Mouse (Mus musculus) thymus, postnatal 4 days (tissue): ENCODE data around the gene Ptprt.
"Not testable (repeated sequence)": the region's sequence is repeated elsewhere in the genome, so short reads cannot be mapped to it uniquely, and the experiment has no call there.

Source experiments
- DNase-seq: peaks from one replicate; pipeline ENCODE4 v3.0.0; 2021

Gene Ptprt

GRCm38 (mm10) chr2:162182621-162183475 is 478.1 kb downstream of the Ptprt start:
- DNase-seq, result no peak

DNA sequence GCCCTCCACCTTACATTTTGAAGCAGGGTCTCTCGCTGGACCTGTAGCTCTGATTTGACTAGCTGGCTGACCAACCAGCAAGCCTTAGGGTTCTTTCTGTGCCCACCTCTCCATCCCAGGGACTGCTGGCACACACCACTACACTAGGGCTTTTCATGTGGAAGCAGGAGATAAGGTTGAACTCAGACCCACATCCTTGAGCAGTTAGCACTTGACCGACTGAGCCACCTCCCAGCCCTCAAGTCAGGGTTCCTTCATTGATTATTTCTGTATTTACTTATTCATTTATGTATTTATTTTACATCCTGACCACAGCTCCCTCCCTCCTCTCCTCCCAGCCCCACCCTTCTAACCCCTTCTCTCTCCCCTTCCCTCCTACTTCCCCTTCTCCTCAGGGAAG is 479.1 kb downstream of the Ptprt start:
- DNase-seq, result no peak

GRCm38 (mm10) chr2:162172529-162172928 is 488.4 kb downstream of the Ptprt start:
- no peak for DNase-seq

GRCm38 (mm10) chr2:162141845-162142411 is 519.0 kb downstream of the Ptprt start:
- DNase-seq, result no peak

DNA sequence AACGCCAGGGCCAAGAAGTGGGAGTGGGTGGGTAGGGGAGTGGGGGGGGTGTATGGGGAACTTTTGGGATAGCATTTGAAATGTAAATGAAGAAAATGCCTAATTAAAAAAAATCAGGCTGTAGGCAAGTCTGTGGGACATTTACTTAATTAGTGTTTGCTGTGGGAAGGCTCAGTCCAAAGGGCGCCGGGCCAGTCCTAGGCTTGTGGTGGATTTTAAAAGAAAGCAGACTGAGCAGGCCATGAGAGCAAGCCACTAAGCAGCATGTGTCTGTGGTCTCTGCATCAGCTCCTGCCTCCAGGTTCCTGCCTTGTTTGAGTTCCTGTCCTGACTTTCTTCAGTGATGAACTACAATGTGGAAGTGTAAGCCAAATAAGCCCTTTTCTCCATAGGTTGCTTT is 524.8 kb downstream of the Ptprt start:
- DNase-seq, result not testable (repeated sequence)

- no peak for DNase-seq
Measured at GRCm38 (mm10) chr2:162131607-162132304, 529.2 kb downstream of the Ptprt start.

- no peak for DNase-seq
Measured at GRCm38 (mm10) chr2:162129896-162130295, 531.1 kb downstream of the Ptprt start.

GRCm38 (mm10) chr2:162118041-162118440 is 542.9 kb downstream of the Ptprt start:
- no peak for DNase-seq

DNA sequence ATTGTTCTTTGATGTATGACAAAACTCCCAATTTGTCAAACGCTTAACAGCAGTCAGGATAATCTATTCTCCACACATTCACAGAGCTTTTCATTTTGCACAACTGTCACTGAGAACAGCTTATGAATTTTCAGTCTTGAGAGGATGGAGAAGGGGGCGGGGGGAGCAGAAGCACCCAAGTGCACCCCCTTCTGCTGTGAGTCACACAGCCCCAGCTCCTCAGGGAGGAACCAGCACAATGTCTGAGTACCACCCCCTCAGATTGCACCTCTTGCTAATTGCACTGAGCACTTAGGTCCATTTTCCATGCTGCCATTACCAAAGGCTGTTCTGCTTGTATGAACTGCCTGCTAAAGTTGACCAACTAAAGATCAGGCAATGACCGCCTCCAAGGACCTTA is 578.6 kb downstream of the Ptprt start:
- DNase-seq, result no peak

DNA sequence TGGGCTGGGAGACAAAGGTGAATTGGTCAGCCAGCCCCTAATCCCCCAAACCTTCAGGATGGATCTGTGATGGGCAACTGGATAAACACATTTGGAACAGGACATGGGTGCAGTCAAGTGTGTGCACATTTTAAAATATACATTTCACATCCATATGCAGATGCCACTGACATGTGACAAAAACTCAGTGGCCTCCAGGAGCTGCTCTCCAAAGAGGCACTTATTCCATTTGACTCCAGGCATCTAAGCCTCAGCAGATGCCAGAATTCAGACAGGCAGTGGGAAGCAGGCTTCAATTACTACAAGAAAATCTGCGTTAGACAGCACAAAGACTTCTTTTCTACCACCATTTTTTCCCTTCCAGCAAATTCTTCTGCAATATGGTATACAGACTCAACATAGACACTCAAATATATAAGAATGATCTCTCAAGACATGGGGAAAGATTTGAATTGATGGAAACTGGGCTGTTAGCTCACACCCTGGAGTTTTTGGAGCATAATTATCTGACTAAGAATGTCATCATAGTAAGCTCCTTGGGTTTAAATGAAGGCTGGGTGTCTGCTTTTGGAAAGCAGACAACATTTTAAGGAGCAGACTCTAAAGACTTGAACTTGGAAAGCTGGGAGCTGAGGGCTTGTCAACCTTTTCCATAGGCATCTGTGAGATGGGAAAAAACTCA is 580.1 kb downstream of the Ptprt start:
- DNase-seq, result no peak

DNA sequence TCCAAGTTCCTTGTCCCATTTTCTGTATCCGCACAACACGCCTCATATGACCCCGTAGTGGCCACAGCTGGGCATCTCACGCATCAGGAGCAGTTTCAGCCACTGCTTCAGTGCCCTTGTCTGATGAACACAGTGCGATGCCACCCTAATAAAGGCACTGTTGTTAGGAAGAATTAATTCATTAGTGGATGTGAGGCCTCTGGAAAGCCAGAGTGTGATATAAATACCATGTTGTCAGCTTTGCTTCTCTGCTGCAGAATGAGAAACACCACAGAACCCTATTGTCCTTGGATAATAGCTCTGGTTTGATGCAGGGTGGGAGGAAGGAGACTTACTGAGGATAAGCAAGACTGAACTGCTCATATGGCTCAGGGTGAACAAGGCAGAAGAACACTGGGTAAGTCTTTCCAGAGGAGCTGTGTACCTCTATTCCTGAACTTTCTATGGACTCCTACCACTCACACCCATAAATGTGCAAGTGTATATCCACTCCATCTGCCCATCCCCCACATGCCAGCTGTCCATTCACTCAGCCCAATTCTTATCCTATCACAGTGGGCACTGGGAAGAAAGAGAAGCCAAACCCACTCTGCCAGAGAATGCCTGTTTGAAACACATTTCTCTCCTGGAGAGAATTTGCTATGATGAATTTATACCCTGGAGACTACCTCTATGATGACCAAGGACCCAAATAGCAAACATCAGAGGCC is 582.2 kb downstream of the Ptprt start:
- DNase-seq, result no peak

- DNase-seq, result no peak
Measured at GRCm38 (mm10) chr2:162052816-162053215, 608.1 kb downstream of the Ptprt start.

DNA sequence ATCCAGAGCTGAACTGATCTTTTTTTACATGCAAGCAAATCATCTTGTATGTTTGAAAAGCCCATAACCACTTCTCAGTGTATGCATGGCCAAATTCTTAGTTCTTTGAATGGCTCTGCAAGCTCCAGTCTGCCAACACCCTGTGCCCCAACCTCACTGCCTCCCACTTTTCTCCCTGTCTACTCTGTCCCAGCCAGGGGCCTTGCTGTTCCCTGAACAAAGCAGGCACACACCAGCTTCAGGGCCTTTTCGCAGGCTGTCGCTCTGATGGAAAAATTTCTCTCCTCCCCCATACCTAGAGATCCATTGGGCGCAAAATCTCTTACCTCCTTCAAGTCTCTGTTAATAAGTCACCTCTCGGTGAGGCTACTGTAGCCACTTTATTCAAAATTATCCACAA is 610.7 kb downstream of the Ptprt start:
- no peak for DNase-seq

DNA sequence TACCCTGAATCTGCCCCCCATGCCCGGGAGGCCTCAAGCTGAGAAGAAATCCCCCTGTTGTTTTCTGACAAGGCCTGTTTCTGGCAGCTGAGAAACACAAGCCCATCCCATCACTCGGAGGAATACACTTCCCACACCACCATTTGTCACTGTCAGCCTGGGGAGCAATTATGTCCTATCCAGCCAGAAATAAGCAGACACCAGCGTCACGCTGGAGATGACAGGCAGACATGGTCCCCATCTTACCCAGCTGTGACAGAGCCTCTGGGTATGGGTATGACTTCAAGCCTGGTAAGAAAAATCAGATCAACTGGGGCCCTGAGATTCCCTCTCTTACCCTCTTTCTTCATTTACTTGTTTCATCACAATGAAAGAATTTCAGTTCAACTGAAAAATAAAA is 625.3 kb downstream of the Ptprt start:
- no peak for DNase-seq

GRCm38 (mm10) chr2:162031636-162032035 is 629.3 kb downstream of the Ptprt start:
- DNase-seq, result no peak

GRCm38 (mm10) chr2:162001016-162001415 is 659.9 kb downstream of the Ptprt start:
- no peak for DNase-seq

DNA sequence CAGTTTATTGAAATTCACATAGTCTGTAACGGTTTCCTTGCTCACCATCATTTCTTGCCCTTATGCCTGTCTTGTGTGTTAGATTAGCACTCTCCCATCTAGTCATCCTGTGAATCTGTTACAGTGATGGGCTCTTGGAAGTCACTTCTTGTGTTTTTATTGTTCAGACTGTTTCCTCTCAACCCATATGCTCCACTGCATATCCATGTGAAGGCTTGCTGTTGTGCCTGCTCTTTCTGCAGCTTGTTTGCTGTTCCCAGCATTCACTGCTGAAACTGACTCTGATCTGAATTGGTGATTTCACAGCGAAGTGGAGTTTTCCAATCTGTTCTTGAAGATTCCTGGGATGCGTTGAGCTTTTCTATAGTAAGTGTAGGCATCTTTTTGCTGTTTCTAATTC is 678.6 kb downstream of the Ptprt start:
- no peak for DNase-seq

- DNase-seq, result no peak
Measured at GRCm38 (mm10) chr2:161961179-161962163, 699.5 kb downstream of the Ptprt start.

DNA sequence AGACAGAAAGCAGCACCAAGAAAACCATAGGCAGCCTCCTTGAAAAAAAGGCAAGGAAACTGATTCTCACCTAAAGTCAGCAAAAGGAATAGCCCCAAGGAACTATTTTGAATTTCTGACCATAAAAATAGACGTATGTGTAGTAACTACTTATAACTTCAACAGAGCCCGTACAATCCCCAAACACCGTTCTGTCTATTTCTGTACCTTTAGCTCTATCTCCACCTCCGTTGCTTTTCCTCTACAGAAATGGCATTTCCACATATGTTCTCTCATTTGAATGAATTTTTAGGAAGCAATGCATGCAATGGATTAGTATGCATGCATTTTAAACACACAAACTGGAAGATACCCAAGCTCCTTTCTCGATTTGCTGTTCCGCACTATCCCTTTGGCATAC is 715.5 kb downstream of the Ptprt start:
- no peak for DNase-seq

GRCm38 (mm10) chr2:161944689-161945088 is 716.3 kb downstream of the Ptprt start:
- DNase-seq, result no peak

DNA sequence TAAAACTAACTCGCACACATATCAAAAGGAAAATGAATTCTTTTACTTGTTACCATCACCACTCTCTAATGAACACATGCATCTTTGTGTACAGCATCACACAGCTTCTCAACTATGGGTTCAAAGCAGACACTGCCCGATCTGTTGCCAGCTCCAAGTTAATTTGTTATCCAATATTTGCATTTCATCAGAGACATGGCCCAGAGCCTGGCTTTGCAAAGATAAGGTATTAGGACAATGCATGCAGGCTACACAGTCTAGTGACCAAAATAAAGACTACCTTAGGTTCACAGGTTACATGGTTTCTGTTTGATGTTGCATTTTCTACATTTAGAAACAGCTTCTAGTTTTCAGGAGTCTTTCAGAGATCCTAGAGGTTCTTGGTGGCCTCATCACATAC is 719.0 kb downstream of the Ptprt start:
- no peak for DNase-seq
